Mouse (Mus musculus) spleen, adult 12 weeks (tissue): ENCODE measurements around the gene Spag7.
A peak's percentile ranks its signal among the peaks of the same experiment; 100 is the strongest.

ENCODE experiments used
- DNase-seq: peaks from one replicate; pipeline ENCODE4 v3.0.0; 2022; ENCODE audit warnings: low spot score

Spag7 gene

GRCm38 (mm10) chr11:70656456-70656927, 12.7 kb downstream of the Spag7 start:
- no peak for DNase-seq

- no peak for DNase-seq
These were observed 13.4 kb downstream of the Spag7 start for GRCm38 (mm10) chr11:70655571-70656455.

- no peak for DNase-seq
These were observed 14.2 kb downstream of the Spag7 start for GRCm38 (mm10) chr11:70654923-70655570.

- peak; percentile 66 for DNase-seq
These were observed 14.9 kb downstream of the Spag7 start, which contains the start of gene Pfn1 for GRCm38 (mm10) chr11:70654198-70654922. Gene Pfn1, minus strand, starts transcription at chr11:70654644.

GRCm38 (mm10) chr11:70653345-70654197, 15.6 kb downstream of the Spag7 start:
- DNase-seq = peak; percentile 71

GRCm38 (mm10) chr11:70652884-70653344, 16.3 kb downstream of the Spag7 start:
- DNase-seq = no peak

GRCm38 (mm10) chr11:70652029-70652883, 17.0 kb downstream of the Spag7 start:
- no peak for DNase-seq

- DNase-seq = no peak
These were observed 17.8 kb downstream of the Spag7 start for GRCm38 (mm10) chr11:70651391-70651790.

GRCm38 (mm10) chr11:70650322-70651175, 18.7 kb downstream of the Spag7 start:
- DNase-seq = no peak

- DNase-seq = no peak
These were observed 20.0 kb downstream of the Spag7 start for GRCm38 (mm10) chr11:70649185-70649734.

GRCm38 (mm10) chr11:70648512-70648911, 20.7 kb downstream of the Spag7 start:
- DNase-seq = no peak

GRCm38 (mm10) chr11:70647716-70648420, 21.3 kb downstream of the Spag7 start:
- peak; percentile 46 for DNase-seq

- peak; percentile 91 for DNase-seq
These were observed 22.2 kb downstream of the Spag7 start, which contains the start of the genes Rnf167 and Slc25a11 for GRCm38 (mm10) chr11:70646691-70647650. Gene Rnf167, plus strand, starts transcription at chr11:70647235. Gene Slc25a11, minus strand, starts transcription at chr11:70647479.

- no peak for DNase-seq
These were observed 23.0 kb downstream of the Spag7 start for GRCm38 (mm10) chr11:70646259-70646555.

GRCm38 (mm10) chr11:70645461-70646258, 23.6 kb downstream of the Spag7 start:
- no peak for DNase-seq

- DNase-seq = no peak
These were observed 24.6 kb downstream of the Spag7 start for GRCm38 (mm10) chr11:70644564-70645103.
